Mouse (Mus musculus): Measurements from ENCODE around the gene Efna2. TPM values are rescaled to one million over a fixed set of nuclear protein-coding genes. Genes with fewer than 3 reads are reported as not detected.

Gene Efna2
- polyA plus RNA-seq, 1 experiment, result 8.5 TPM

GRCm38 (mm10) chr10:80238306-80238705, 59.0 kb downstream of the Efna2 start:
- Histone ChIP-seq H3K27ac (ENCODE audit: insufficient read depth, low read length) (no peak overlapping the region), H3K4me1 (ENCODE audit: control insufficient read depth, insufficient read depth, low read length) (no peaks in the 10 kb centered on the region), H3K4me3 (ENCODE audit: insufficient read depth, low read length) (no peak overlapping the region)
- TF ChIP-seq POLR2A (IDR thresholded peaks at IDR 0.05; ENCODE audit: extremely low read depth, insufficient read depth, low read length), result no peak
- TF ChIP-seq CTCF (IDR thresholded peaks at IDR 0.05; ENCODE audit: extremely low read depth, insufficient read depth, low read length), result no peak

Other genes with a start within 250 kb of the Efna2 start
- 60.9 and 63.2 TPM in 2 replicates for gene Wdr18, start 219.3 kb upstream of the Efna2 start, polyA plus RNA-seq (2012; rRNA removed)
- gene Grin3b, start 208.8 kb upstream of the Efna2 start, polyA plus RNA-seq (2012; rRNA removed), result 0.21 and 0.40 TPM in 2 replicates
- 168 and 183 TPM in 2 replicates for gene Tmem259, start 195.2 kb upstream of the Efna2 start, polyA plus RNA-seq (2012; rRNA removed)
- gene Cnn2, start 190.9 kb upstream of the Efna2 start, polyA plus RNA-seq (2012; rRNA removed), result 8.0 and 9.0 TPM in 2 replicates
- gene Abca7, start 183.0 kb upstream of the Efna2 start, polyA plus RNA-seq (2012; rRNA removed), result 10.9 and 11.5 TPM in 2 replicates
- gene Arhgap45, start 162.8 kb upstream of the Efna2 start, polyA plus RNA-seq (2012; rRNA removed), result 6.6 and 7.2 TPM in 2 replicates
- gene Polr2e, start 139.7 kb upstream of the Efna2 start, polyA plus RNA-seq (2012; rRNA removed), result 236 and 245 TPM in 2 replicates
- gene Gpx4, start 132.3 kb upstream of the Efna2 start, polyA plus RNA-seq (2012; rRNA removed), result 890 and 934 TPM in 2 replicates
- 22.9 and 24.4 TPM in 2 replicates for gene Sbno2, start 73.9 kb upstream of the Efna2 start, polyA plus RNA-seq (2012; rRNA removed)
- 91.8 and 94.2 TPM in 2 replicates for gene Stk11, start 63.7 kb upstream of the Efna2 start, polyA plus RNA-seq (2012; rRNA removed)
- 620 and 641 TPM in 2 replicates for gene Atp5d, start 40.9 kb upstream of the Efna2 start, polyA plus RNA-seq (2012; rRNA removed)
- gene Cbarp, start 38.6 kb upstream of the Efna2 start, polyA plus RNA-seq (2012; rRNA removed), result 274 and 285 TPM in 2 replicates
- gene Midn, start 31.2 kb upstream of the Efna2 start, polyA plus RNA-seq (2012; rRNA removed), result 26.6 and 33.8 TPM in 2 replicates
- 150 and 180 TPM in 2 replicates for gene Cirbp, start 13.5 kb upstream of the Efna2 start, polyA plus RNA-seq (2012; rRNA removed)
- 13.1 and 13.9 TPM in 2 replicates for gene 1600002K03Rik, start 6.5 kb upstream of the Efna2 start, polyA plus RNA-seq (2012; rRNA removed)
- 36.9 and 37.1 TPM in 2 replicates for gene Mum1, start 47.0 kb downstream of the Efna2 start, polyA plus RNA-seq (2012; rRNA removed)
- gene Ndufs7, start 69.6 kb downstream of the Efna2 start, polyA plus RNA-seq (2012; rRNA removed), result 417 and 424 TPM in 2 replicates
- gene Gamt, start 81.5 kb downstream of the Efna2 start, polyA plus RNA-seq (2012; rRNA removed), result 43.9 and 59.6 TPM in 2 replicates
- 65.4 and 70.8 TPM in 2 replicates for gene Dazap1, start 82.0 kb downstream of the Efna2 start, polyA plus RNA-seq (2012; rRNA removed)
- 2,242 and 2,263 TPM in 2 replicates for gene Rps15, start 113.0 kb downstream of the Efna2 start, polyA plus RNA-seq (2012; rRNA removed)
- 54.9 and 55.2 TPM in 2 replicates for gene Apc2, start 116.5 kb downstream of the Efna2 start, polyA plus RNA-seq (2012; rRNA removed)
- 51.9 and 52.3 TPM in 2 replicates for gene 2310011J03Rik, start 141.1 kb downstream of the Efna2 start, polyA plus RNA-seq (2012; rRNA removed)
- gene Pcsk4, start 150.0 kb downstream of the Efna2 start, polyA plus RNA-seq (2012; rRNA removed), result 13.1 and 13.9 TPM in 2 replicates
- gene Reep6, start 150.5 kb downstream of the Efna2 start, polyA plus RNA-seq (2012; rRNA removed), result 5.7 and 6.3 TPM in 2 replicates
- 7.9 and 9.4 TPM in 2 replicates for gene Adamtsl5, start 168.9 kb downstream of the Efna2 start, polyA plus RNA-seq (2012; rRNA removed)
- gene Plk5, start 177.0 kb downstream of the Efna2 start, polyA plus RNA-seq (2012; rRNA removed), result 36.3 and 40.3 TPM in 2 replicates
- gene Mex3d, start 208.2 kb downstream of the Efna2 start, polyA plus RNA-seq (2012; rRNA removed), result 13.8 and 14.3 TPM in 2 replicates
- 186 and 210 TPM in 2 replicates for gene Mbd3, start 220.1 kb downstream of the Efna2 start, polyA plus RNA-seq (2012; rRNA removed)
- gene Uqcr11, start 227.3 kb downstream of the Efna2 start, polyA plus RNA-seq (2012; rRNA removed), result 1,456 and 1,595 TPM in 2 replicates